Mouse (Mus musculus): ENCODE results near the gene Dnm3. TPM values are rescaled to one million over a fixed set of nuclear protein-coding genes. Genes with fewer than 3 reads are reported as not detected.

The Dnm3 gene
- polyA plus RNA-seq, 1 experiment from 2014 or later: 67.6 TPM

GRCm38 (mm10) chr1:162463676-162464075 lies 14.2 kb downstream of the Dnm3 start:
- Histone ChIP-seq H3K36me3 (replicated peaks) (no peaks in the 10 kb centered on the region), H3K4me3 (no peak overlapping the region), H3K4me1 (no peaks in the 10 kb centered on the region), H3K9me3 (no peaks in the 10 kb centered on the region), H3K4me2 (no peak overlapping the region), H3K27ac (no peak overlapping the region), H3K9ac (no peak overlapping the region), H3K27me3 (replicated peaks) (no peaks in the 10 kb centered on the region)
- ATAC-seq (replicated peaks): no peak
- 89% methylated on average over 8 of the region's 8 CpGs for WGBS

GRCm38 (mm10) chr1:162458711-162459110 lies 19.1 kb downstream of the Dnm3 start:
- H3K27me3 ChIP-seq (replicated peaks): no peaks in the 10 kb centered on the region
- no peaks in the 10 kb centered on the region for H3K4me1 ChIP-seq
- H3K36me3 ChIP-seq (replicated peaks): no peaks in the 10 kb centered on the region
- no peak overlapping the region for H3K4me3 ChIP-seq
- no peak overlapping the region for H3K9ac ChIP-seq
- H3K4me2 ChIP-seq: no peak overlapping the region
- 91% methylated on average over 2 of the region's 2 CpGs for WGBS
- ATAC-seq (replicated peaks): no peak
- no peak overlapping the region for H3K27ac ChIP-seq
- no peaks in the 10 kb centered on the region for H3K9me3 ChIP-seq

GRCm38 (mm10) chr1:162456861-162457260 lies 21.0 kb downstream of the Dnm3 start:
- H3K4me1 ChIP-seq: no peaks in the 10 kb centered on the region
- H3K27me3 ChIP-seq (replicated peaks): no peaks in the 10 kb centered on the region
- ATAC-seq (replicated peaks): no peak
- H3K4me3 ChIP-seq: no peak overlapping the region
- H3K9me3 ChIP-seq: no peaks in the 10 kb centered on the region
- H3K4me2 ChIP-seq: no peak overlapping the region
- WGBS: 97% methylated on average over 6 of the region's 6 CpGs
- H3K9ac ChIP-seq: no peak overlapping the region
- H3K27ac ChIP-seq: no peak overlapping the region
- no peaks in the 10 kb centered on the region for H3K36me3 ChIP-seq (replicated peaks)

GRCm38 (mm10) chr1:162456406-162456805 lies 21.4 kb downstream of the Dnm3 start:
- H3K4me1 ChIP-seq: no peaks in the 10 kb centered on the region
- ATAC-seq (replicated peaks): no peak
- H3K27me3 ChIP-seq (replicated peaks): no peaks in the 10 kb centered on the region
- no peaks in the 10 kb centered on the region for H3K9me3 ChIP-seq
- H3K36me3 ChIP-seq (replicated peaks): no peaks in the 10 kb centered on the region
- H3K4me2 ChIP-seq: no peak overlapping the region
- WGBS: 83% methylated on average over 4 of the region's 4 CpGs
- no peak overlapping the region for H3K27ac ChIP-seq
- no peak overlapping the region for H3K9ac ChIP-seq
- H3K4me3 ChIP-seq: no peak overlapping the region

- Histone ChIP-seq H3K9me3 (no peaks in the 10 kb centered on the region), H3K4me1 (no peaks in the 10 kb centered on the region), H3K27ac (no peak overlapping the region), H3K4me2 (no peak overlapping the region), H3K4me3 (no peak overlapping the region), H3K9ac (no peak overlapping the region), H3K27me3 (replicated peaks) (no peaks in the 10 kb centered on the region), H3K36me3 (replicated peaks) (no peaks in the 10 kb centered on the region)
- ATAC-seq (replicated peaks): 0 out of 2 replicates have a peak, but pooled peaks have one; percentile 14
- 48% methylated on average over 8 of the region's 8 CpGs for WGBS
Measured at GRCm38 (mm10) chr1:162453578-162453977, 24.3 kb downstream of the Dnm3 start.

- no peak overlapping the region for H3K4me2 ChIP-seq
- WGBS: 73% methylated on average over 6 of the region's 6 CpGs
- H3K4me1 ChIP-seq: no peaks in the 10 kb centered on the region
- H3K4me3 ChIP-seq: no peak overlapping the region
- no peak overlapping the region for H3K27ac ChIP-seq
- H3K36me3 ChIP-seq (replicated peaks): no peaks in the 10 kb centered on the region
- no peaks in the 10 kb centered on the region for H3K27me3 ChIP-seq (replicated peaks)
- H3K9me3 ChIP-seq: no peaks in the 10 kb centered on the region
- no peak overlapping the region for H3K9ac ChIP-seq
- ATAC-seq (replicated peaks): no peak
Measured at GRCm38 (mm10) chr1:162453030-162453429, 24.8 kb downstream of the Dnm3 start.

- Histone ChIP-seq H3K27ac (no peak overlapping the region), H3K27me3 (replicated peaks) (no peaks in the 10 kb centered on the region), H3K4me3 (no peak overlapping the region), H3K4me1 (no peaks in the 10 kb centered on the region), H3K4me2 (no peak overlapping the region), H3K36me3 (replicated peaks) (no peaks in the 10 kb centered on the region), H3K9me3 (no peaks in the 10 kb centered on the region), H3K9ac (no peak overlapping the region)
- 84% methylated on average over 3 of the region's 3 CpGs for WGBS
- ATAC-seq (replicated peaks): no peak
Measured at GRCm38 (mm10) chr1:162449161-162449909, 28.5 kb downstream of the Dnm3 start.

- WGBS: 86% methylated on average over 8 of the region's 8 CpGs
- ATAC-seq (replicated peaks): no peak
- Histone ChIP-seq H3K27me3 (replicated peaks) (no peaks in the 10 kb centered on the region), H3K4me2 (no peak overlapping the region), H3K36me3 (replicated peaks) (no peaks in the 10 kb centered on the region), H3K9ac (no peak overlapping the region), H3K4me1 (no peaks in the 10 kb centered on the region), H3K4me3 (no peak overlapping the region), H3K9me3 (no peaks in the 10 kb centered on the region), H3K27ac (no peak overlapping the region)
Measured at GRCm38 (mm10) chr1:162444805-162445204, 33.0 kb downstream of the Dnm3 start.

GRCm38 (mm10) chr1:162439576-162439975 lies 38.3 kb downstream of the Dnm3 start:
- Histone ChIP-seq H3K4me1 (no peaks in the 10 kb centered on the region), H3K9me3 (no peaks in the 10 kb centered on the region), H3K9ac (no peak overlapping the region), H3K27ac (no peak overlapping the region), H3K4me2 (no peak overlapping the region), H3K36me3 (replicated peaks) (no peaks in the 10 kb centered on the region), H3K4me3 (no peak overlapping the region), H3K27me3 (replicated peaks) (no peaks in the 10 kb centered on the region)
- ATAC-seq (replicated peaks): no peak

GRCm38 (mm10) chr1:162436672-162437071 lies 41.2 kb downstream of the Dnm3 start:
- H3K9ac ChIP-seq: no peak overlapping the region
- no peak overlapping the region for H3K4me3 ChIP-seq
- no peaks in the 10 kb centered on the region for H3K27me3 ChIP-seq (replicated peaks)
- H3K36me3 ChIP-seq (replicated peaks): no peaks in the 10 kb centered on the region
- no peaks in the 10 kb centered on the region for H3K4me1 ChIP-seq
- H3K9me3 ChIP-seq: no peaks in the 10 kb centered on the region
- ATAC-seq (replicated peaks): no peak
- H3K27ac ChIP-seq: no peak overlapping the region
- H3K4me2 ChIP-seq: no peak overlapping the region
- WGBS: 90% methylated on average over 3 of the region's 3 CpGs

GRCm38 (mm10) chr1:162428904-162429303 lies 48.9 kb downstream of the Dnm3 start:
- H3K4me2 ChIP-seq: no peak overlapping the region
- ATAC-seq (replicated peaks): no peak
- H3K4me3 ChIP-seq: no peak overlapping the region
- no peaks in the 10 kb centered on the region for H3K36me3 ChIP-seq (replicated peaks)
- H3K9ac ChIP-seq: no peak overlapping the region
- peaks cover 8% of the 10 kb centered on the region for H3K4me1 ChIP-seq
- no peak overlapping the region for H3K27ac ChIP-seq
- 82% methylated on average over 2 of the region's 2 CpGs for WGBS
- no peaks in the 10 kb centered on the region for H3K27me3 ChIP-seq (replicated peaks)
- H3K9me3 ChIP-seq: no peaks in the 10 kb centered on the region

- no peaks in the 10 kb centered on the region for H3K27me3 ChIP-seq (replicated peaks)
- 0 out of 2 replicates have a peak, but pooled peaks have one; percentile 44 for ATAC-seq (replicated peaks)
- no peak overlapping the region for H3K9ac ChIP-seq
- H3K9me3 ChIP-seq: no peaks in the 10 kb centered on the region
- WGBS: 23% methylated on average over 15 of the region's 15 CpGs
- no peak overlapping the region for H3K4me2 ChIP-seq
- no peaks in the 10 kb centered on the region for H3K36me3 ChIP-seq (replicated peaks)
- peaks cover 8% of the 10 kb centered on the region for H3K4me1 ChIP-seq
- H3K4me3 ChIP-seq: no peak overlapping the region
- H3K27ac ChIP-seq: no peak overlapping the region
Measured at GRCm38 (mm10) chr1:162425930-162426478, 51.8 kb downstream of the Dnm3 start.

GRCm38 (mm10) chr1:162422826-162423225 lies 55.0 kb downstream of the Dnm3 start:
- Histone ChIP-seq H3K36me3 (replicated peaks) (no peaks in the 10 kb centered on the region), H3K9me3 (no peaks in the 10 kb centered on the region), H3K4me3 (no peak overlapping the region), H3K4me2 (no peak overlapping the region), H3K27me3 (replicated peaks) (no peaks in the 10 kb centered on the region), H3K9ac (no peak overlapping the region), H3K27ac (no peak overlapping the region), H3K4me1 (peaks cover 8% of the 10 kb centered on the region)
- ATAC-seq (replicated peaks): no peak
- 86% methylated on average over 6 of the region's 6 CpGs for WGBS
